8 mouse cellular contexts compared by ENCODE assay signal in genomic region chr16:21274012-21274528, GRCm38 (mm10).
DNase-seq lines count a peak whose midpoint lies in the region; ATAC-seq and TF ChIP-seq lines count a peak whose summit lies in the region.

No protein-coding gene starts in this region.

- H3K4me1 ChIP-seq in heart, embryonic 14.5 days (ENCODE audit: control insufficient read depth in 2 of 2, insufficient read depth in 2 of 2, low read length in 2 of 2) = peaks cover 29 to 46% of the 10 kb centered on the region in 2 experiments
- peaks cover 39% of the 10 kb centered on the region for H3K4me1 ChIP-seq in embryonic facial prominence, embryonic 15.5 days
- H3K4me1 ChIP-seq in kidney, embryonic 14.5 days (ENCODE audit: control insufficient read depth, insufficient read depth, low read length) = peaks cover 22% of the 10 kb centered on the region
- peaks cover 40% of the 10 kb centered on the region for H3K4me1 ChIP-seq in neural tube, embryonic 12.5 days
- no peaks in the 10 kb centered on the region for H3K4me1 ChIP-seq in cerebellum, adult 2 months (ENCODE audit: control insufficient read depth, insufficient read depth, low read length)

- H3K36me3 ChIP-seq in heart, embryonic 14.5 days (ENCODE audit: control insufficient read depth, insufficient read depth, low read length) = no peaks in the 10 kb centered on the region
- H3K36me3 ChIP-seq in embryonic facial prominence, embryonic 15.5 days = no peaks in the 10 kb centered on the region
- no peaks in the 10 kb centered on the region for H3K36me3 ChIP-seq in kidney, embryonic 14.5 days (ENCODE audit: control insufficient read depth, insufficient read depth, low read length)
- H3K36me3 ChIP-seq in neural tube, embryonic 12.5 days = no peaks in the 10 kb centered on the region

- no peak for TF ChIP-seq POLR2A in cerebellum, adult 2 months (IDR thresholded peaks at IDR 0.05; ENCODE audit: borderline replicate concordance, insufficient read depth, low read length)

- no peak for TF ChIP-seq CTCF in cerebellum, adult 2 months (IDR thresholded peaks at IDR 0.05; ENCODE audit: borderline replicate concordance, insufficient read depth, low read depth, low read length)

- no peak overlapping the region for H3K4me3 ChIP-seq in heart, embryonic 14.5 days (ENCODE audit: control insufficient read depth in 1 of 2, insufficient read depth in 1 of 2, low read depth in 1 of 2, low read length in 2 of 2)
- no peak overlapping the region for H3K4me3 ChIP-seq in embryonic facial prominence, embryonic 15.5 days (replicated peaks)
- H3K4me3 ChIP-seq in kidney, embryonic 14.5 days (ENCODE audit: low read length) = no peak overlapping the region
- no peak overlapping the region for H3K4me3 ChIP-seq in neural tube, embryonic 12.5 days
- H3K4me3 ChIP-seq in cerebellum, adult 2 months (replicated peaks; ENCODE audit: insufficient read depth, low read depth, low read length) = no peak overlapping the region

- 0 out of 2 replicates have a peak overlapping the region, but pooled peaks have one; percentile 9 for H3K9ac ChIP-seq in heart, embryonic 14.5 days (ENCODE audit: low read length)
- no peak overlapping the region for H3K9ac ChIP-seq in embryonic facial prominence, embryonic 15.5 days
- no peak overlapping the region for H3K9ac ChIP-seq in kidney, embryonic 14.5 days (ENCODE audit: low read depth, low read length)
- no peak overlapping the region for H3K9ac ChIP-seq in neural tube, embryonic 12.5 days

- 7% methylated on average over 2 of the region's 2 CpGs for WGBS in heart, embryonic 14.5 days
- 13% methylated on average over 2 of the region's 2 CpGs for WGBS in embryonic facial prominence, embryonic 15.5 days
- 9% methylated on average over 2 of the region's 2 CpGs for WGBS in kidney, embryonic 14.5 days
- 4% methylated on average over 2 of the region's 2 CpGs for WGBS in neural tube, embryonic 12.5 days
- 38% methylated on average over 2 of the region's 2 CpGs for whole genome bisulfite sequencing in cerebellum, adult 2 months

- ATAC-seq in heart, embryonic 14.5 days (ENCODE audit: insufficient number of reproducible peaks, insufficient read depth, low FRiP score, low read depth) = no peak
- peak; percentile 64 for ATAC-seq in embryonic facial prominence, embryonic 15.5 days (ENCODE audit: insufficient number of reproducible peaks, low FRiP score, low TSS enrichment, low read depth)
- peak; percentile 36 for ATAC-seq in kidney, embryonic 14.5 days (ENCODE audit: low FRiP score, low TSS enrichment)
- ATAC-seq in neural tube, embryonic 12.5 days (ENCODE audit: low FRiP score, low read depth) = peak; percentile 55
- ATAC-seq in cerebellum, adult (ENCODE audit: insufficient number of reproducible peaks, low FRiP score, low TSS enrichment) = no peak

- DNase-seq in heart, adult 8-10 months (ENCODE audit: low spot score) = no peak
- DNase-seq in adrenal gland, postnatal 10 days = no peak
- no peak for DNase-seq in cerebellum, adult 2 months

- peak overlapping the region; percentile 29 to 56; a peak in 3 of 4 replicates for H3K27ac ChIP-seq in heart, embryonic 14.5 days (replicated peaks in 1 of 2; ENCODE audit: control insufficient read depth in 1 of 2, insufficient read depth in 1 of 2, low read depth in 2 of 2, low read length in 2 of 2)
- H3K27ac ChIP-seq in embryonic facial prominence, embryonic 15.5 days (replicated peaks) = peak overlapping the region; percentile 68
- peak overlapping the region; percentile 69 for H3K27ac ChIP-seq in kidney, embryonic 14.5 days (ENCODE audit: low read depth, low read length)
- H3K27ac ChIP-seq in neural tube, embryonic 12.5 days = 0 out of 2 replicates have a peak overlapping the region, but pooled peaks have one; percentile 3
- H3K27ac ChIP-seq in cerebellum, adult 2 months (ENCODE audit: insufficient read depth, low read length) = no peak overlapping the region

- H3K9me3 ChIP-seq in heart, embryonic 14.5 days (ENCODE audit: control insufficient read depth, low read length) = 0 out of 2 replicates have a peak, but pooled peaks cover 4% of the 10 kb centered on the region
- no peaks in the 10 kb centered on the region for H3K9me3 ChIP-seq in embryonic facial prominence, embryonic 15.5 days (replicated peaks)
- no peaks in the 10 kb centered on the region for H3K9me3 ChIP-seq in kidney, embryonic 14.5 days (ENCODE audit: control insufficient read depth, low read length)
- 0 out of 2 replicates have a peak, but pooled peaks cover 4% of the 10 kb centered on the region for H3K9me3 ChIP-seq in neural tube, embryonic 12.5 days

- no peak overlapping the region for H3K4me2 ChIP-seq in heart, embryonic 14.5 days (ENCODE audit: low read length)
- no peak overlapping the region; the same call in 1 of the 2 replicates for H3K4me2 ChIP-seq in embryonic facial prominence, embryonic 15.5 days (replicated peaks)
- H3K4me2 ChIP-seq in kidney, embryonic 14.5 days (replicated peaks; ENCODE audit: low read depth, low read length) = no peak overlapping the region; the same call in 1 of the 2 replicates
- H3K4me2 ChIP-seq in neural tube, embryonic 12.5 days (replicated peaks) = peak overlapping the region; percentile 28; the same call in 1 of the 2 replicates

- H3K27me3 ChIP-seq in heart, embryonic 14.5 days (ENCODE audit: control insufficient read depth, insufficient read depth, low read length) = no peaks in the 10 kb centered on the region
- no peaks in the 10 kb centered on the region for H3K27me3 ChIP-seq in embryonic facial prominence, embryonic 15.5 days
- H3K27me3 ChIP-seq in kidney, embryonic 14.5 days (ENCODE audit: control insufficient read depth, insufficient read depth, low read length) = no peaks in the 10 kb centered on the region; the same call in 1 of the 2 replicates
- H3K27me3 ChIP-seq in neural tube, embryonic 12.5 days (replicated peaks) = no peaks in the 10 kb centered on the region
- H3K27me3 ChIP-seq in cerebellum, adult 2 months (ENCODE audit: control insufficient read depth, insufficient read depth, low read length) = no peaks in the 10 kb centered on the region

Comparison
In these comparisons a context has a peak if more than half of its experiments do, and no peak if none do; other contexts are left out.
1. ATAC-seq: peak in embryonic facial prominence, embryonic 15.5 days (single experiment), kidney, embryonic 14.5 days (single experiment) and neural tube, embryonic 12.5 days (single experiment); none in heart, embryonic 14.5 days (single experiment) and cerebellum, adult (single experiment).